Comparison of ENCODE assay signal across 13 mouse cellular contexts in genomic region chr8:116120067-116120466, GRCm38 (mm10).
"Had no signal": no experiment of that assay in that cellular context is flagged by ENCODE, and none has a peak within 500 bp of the region (broad histone marks: within the 10 kb centered on the region; RNA-seq: fewer than 3 reads in every experiment).

No protein-coding gene starts in this region.

- H3K9ac ChIP-seq: kidney, embryonic 15.5 days; liver, embryonic 13.5 days; liver, postnatal 0 days; lung, embryonic 15.5 days; midbrain, embryonic 15.5 days; neural tube, embryonic 12.5 days had no signal

- H3K4me2 ChIP-seq: kidney, embryonic 15.5 days; liver, embryonic 13.5 days; lung, embryonic 15.5 days; midbrain, embryonic 11.5 days; midbrain, embryonic 15.5 days; neural tube, embryonic 12.5 days had no signal

- H3K36me3 ChIP-seq: kidney, embryonic 15.5 days; liver, embryonic 13.5 days; lung, embryonic 15.5 days; midbrain, embryonic 15.5 days; neural tube, embryonic 12.5 days had no signal

- ATAC-seq: liver, postnatal 0 days; midbrain, embryonic 15.5 days had no signal

- H3K27ac ChIP-seq: kidney, embryonic 15.5 days; liver, embryonic 13.5 days; lung, embryonic 15.5 days; macrophage; midbrain, embryonic 15.5 days; neural tube, embryonic 12.5 days had no signal

- H3K9me3 ChIP-seq: kidney, embryonic 15.5 days; liver, embryonic 13.5 days; lung, embryonic 15.5 days; midbrain, embryonic 15.5 days; neural tube, embryonic 12.5 days had no signal

- DNase-seq: kidney, postnatal 14 days; liver; liver, embryonic 13.5 days; liver, postnatal 0 days; lung, postnatal 14 days; thymus, postnatal 36 days had no signal

- H3K4me3 ChIP-seq: kidney, embryonic 15.5 days; liver, embryonic 13.5 days; lung, embryonic 15.5 days; megakaryocyte, embryonic 14.5 days; midbrain, embryonic 15.5 days; neural tube, embryonic 12.5 days had no signal

- H3K4me1 ChIP-seq: liver, embryonic 13.5 days; megakaryocyte, embryonic 14.5 days had no signal

- H3K27me3 ChIP-seq: liver, embryonic 13.5 days; lung, embryonic 15.5 days; megakaryocyte, embryonic 14.5 days; midbrain, embryonic 15.5 days; neural tube, embryonic 12.5 days had no signal
